Mouse (Mus musculus): Measurements from ENCODE around the gene Shbg. TPM values are rescaled to one million over a fixed set of nuclear protein-coding genes. Genes with fewer than 3 reads are reported as not detected.

Gene Shbg
- total RNA-seq, 2 experiments from 2014 or later, result not detected

GRCm38 (mm10) chr11:69603516-69603915, 14.2 kb downstream of the Shbg start:
- no peak for DNase-seq (ENCODE audit: low spot score in 2 of 2)

GRCm38 (mm10) chr11:69601768-69602167, 15.9 kb downstream of the Shbg start:
- no peak for DNase-seq (ENCODE audit: low spot score in 2 of 2)

- peak; percentile 28 to 64 for DNase-seq (ENCODE audit: low spot score in 2 of 2)
Observed at GRCm38 (mm10) chr11:69600098-69600497, 17.6 kb downstream of the Shbg start.

- no peak for DNase-seq (ENCODE audit: low spot score in 2 of 2)
Observed at GRCm38 (mm10) chr11:69599436-69599835, 18.3 kb downstream of the Shbg start.

- no peak for DNase-seq (ENCODE audit: low spot score in 2 of 2)
Observed at GRCm38 (mm10) chr11:69594853-69595252, 22.9 kb downstream of the Shbg start.

- DNase-seq (ENCODE audit: low spot score in 2 of 2), result no peak
Observed at GRCm38 (mm10) chr11:69592799-69593198, 24.9 kb downstream of the Shbg start.

- DNase-seq (ENCODE audit: low spot score in 2 of 2), result no peak
Observed at GRCm38 (mm10) chr11:69591899-69592637, 25.6 kb downstream of the Shbg start.

GRCm38 (mm10) chr11:69591424-69591823, 26.3 kb downstream of the Shbg start:
- no peak for DNase-seq (ENCODE audit: low spot score in 2 of 2)

- DNase-seq (ENCODE audit: low spot score in 2 of 2), result no peak
Observed at GRCm38 (mm10) chr11:69590622-69591021, 27.1 kb downstream of the Shbg start.

GRCm38 (mm10) chr11:69589207-69589834, 28.4 kb downstream of the Shbg start:
- DNase-seq (ENCODE audit: low spot score in 2 of 2), result no peak

GRCm38 (mm10) chr11:69585718-69586325, 31.9 kb downstream of the Shbg start:
- no peak for DNase-seq (ENCODE audit: low spot score in 2 of 2)

GRCm38 (mm10) chr11:69584937-69585336, 32.8 kb downstream of the Shbg start:
- DNase-seq (ENCODE audit: low spot score in 2 of 2), result no peak

- DNase-seq (ENCODE audit: low spot score in 2 of 2), result no peak
Observed at GRCm38 (mm10) chr11:69584008-69584407, 33.7 kb downstream of the Shbg start.

GRCm38 (mm10) chr11:69582230-69582805, 35.4 kb downstream of the Shbg start:
- no peak for DNase-seq (ENCODE audit: low spot score in 2 of 2)

GRCm38 (mm10) chr11:69581814-69582213, 35.9 kb downstream of the Shbg start:
- DNase-seq (ENCODE audit: low spot score in 2 of 2), result no peak

- DNase-seq (ENCODE audit: low spot score in 2 of 2), result peak; percentile 81 to 89
Observed at GRCm38 (mm10) chr11:69581147-69581688, 36.5 kb downstream of the Shbg start.

GRCm38 (mm10) chr11:69580572-69581146, 37.0 kb downstream of the Shbg start:
- DNase-seq (ENCODE audit: low spot score in 2 of 2), result no peak

- peak; percentile 72 to 90 for DNase-seq (ENCODE audit: low spot score in 2 of 2)
Observed at GRCm38 (mm10) chr11:69580091-69580514, 37.6 kb downstream of the Shbg start, which contains the start of the genes Wrap53 and Trp53. Wrap53 (minus strand) TSS chr11:69580255. Trp53 (plus strand) TSS chr11:69580359.

GRCm38 (mm10) chr11:69579128-69580017, 38.3 kb downstream of the Shbg start:
- DNase-seq (ENCODE audit: low spot score in 2 of 2), result peak; percentile 93 to 94

GRCm38 (mm10) chr11:69578301-69578700, 39.4 kb downstream of the Shbg start:
- no peak for DNase-seq (ENCODE audit: low spot score in 2 of 2)
